ENCODE assay signal across 20 mouse cellular contexts in genomic region chr10:70011738-70012137, GRCm38 (mm10).
"Had no signal": no experiment of that assay in that cellular context is flagged by ENCODE, and none has a peak within 500 bp of the region (broad histone marks: within the 10 kb centered on the region; RNA-seq: fewer than 3 reads in every experiment).

No protein-coding gene starts in this region.

- H3K9me3 ChIP-seq: intestine, embryonic 15.5 days; liver, embryonic 13.5 days; neural tube, embryonic 12.5 days; neural tube, embryonic 15.5 days had no signal

- H3K27me3 ChIP-seq: intestine, embryonic 15.5 days; liver, embryonic 13.5 days; neural tube, embryonic 12.5 days; neural tube, embryonic 15.5 days had no signal

- DNase-seq: kidney, adult 8-10 months; kidney, postnatal 25 days; layer of hippocampus, adult 9-11 months; liver, embryonic 13.5 days; lung, adult 2 months; lung, postnatal 14 days; lung, postnatal 4 days; midbrain, embryonic 14.5 days; right cerebral cortex, adult 18-20 months; right cerebral cortex, postnatal 14 days; right cerebral cortex, postnatal 4 days; thymus, adult 2 months; thymus, postnatal 14 days; thymus, postnatal 4 days had no signal

- H3K4me1 ChIP-seq: intestine, embryonic 15.5 days; liver, embryonic 13.5 days; neural tube, embryonic 12.5 days; neural tube, embryonic 15.5 days had no signal

- H3K9ac ChIP-seq: intestine, embryonic 15.5 days; liver, embryonic 13.5 days; neural tube, embryonic 12.5 days; neural tube, embryonic 15.5 days had no signal

- H3K27ac ChIP-seq: intestine, embryonic 15.5 days; layer of hippocampus, adult 2 months; liver, embryonic 13.5 days; neural tube, embryonic 12.5 days; neural tube, embryonic 15.5 days; stomach, postnatal 0 days had no signal

- H3K36me3 ChIP-seq: intestine, embryonic 15.5 days; liver, embryonic 13.5 days had no signal

- H3K4me2 ChIP-seq: intestine, embryonic 15.5 days; liver, embryonic 13.5 days; midbrain, embryonic 11.5 days; neural tube, embryonic 12.5 days; neural tube, embryonic 15.5 days had no signal

- ATAC-seq: intestine, embryonic 15.5 days had no signal

- H3K4me3 ChIP-seq: intestine, embryonic 15.5 days; layer of hippocampus, adult 2 months; liver, embryonic 13.5 days; neural tube, embryonic 12.5 days; neural tube, embryonic 15.5 days had no signal
